Mouse (Mus musculus) cerebellum, adult (tissue): ENCODE results near the gene Lhx8.

Experiments used
- ATAC-seq: cut with Nextera tagmentation; 2 replicates; pipeline ENCODE4 v1.9.2; 2017; ENCODE audit warnings: mild to moderate bottlenecking, moderate library complexity, mixed read lengths; ENCODE audit not compliant: insufficient number of reproducible peaks, low FRiP score, low TSS enrichment

Gene Lhx8

GRCm38 (mm10) chr3:154330181-154331002, at the start of gene Lhx8:
Gene Lhx8, minus strand, starts transcription at chr3:154330659.
- no peak for ATAC-seq

DNA sequence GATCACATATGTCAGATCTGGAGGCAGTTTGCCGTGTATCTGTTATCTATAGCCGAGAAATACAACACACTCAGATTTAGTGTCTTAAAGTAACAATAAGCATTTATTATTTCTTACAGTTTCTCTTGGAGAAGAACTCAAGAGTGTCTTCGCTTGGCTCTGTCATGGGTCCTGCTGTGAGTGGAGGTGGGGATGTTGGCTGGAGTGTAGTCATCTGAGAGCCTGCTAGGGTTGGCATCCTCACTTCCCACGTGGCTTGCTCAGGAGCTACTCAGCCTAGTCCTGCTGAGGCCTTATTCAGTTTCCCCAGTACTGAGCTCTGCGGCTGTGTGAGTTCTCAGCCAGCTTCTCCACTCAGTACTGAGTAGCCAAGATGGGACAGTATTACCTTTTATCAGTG, 43.1 kb upstream of the Lhx8 start:
- ATAC-seq: no peak

GRCm38 (mm10) chr3:154372688-154373087, 42.2 kb upstream of the Lhx8 start:
- ATAC-seq: no peak; the same call in 1 of the 2 replicates

DNA sequence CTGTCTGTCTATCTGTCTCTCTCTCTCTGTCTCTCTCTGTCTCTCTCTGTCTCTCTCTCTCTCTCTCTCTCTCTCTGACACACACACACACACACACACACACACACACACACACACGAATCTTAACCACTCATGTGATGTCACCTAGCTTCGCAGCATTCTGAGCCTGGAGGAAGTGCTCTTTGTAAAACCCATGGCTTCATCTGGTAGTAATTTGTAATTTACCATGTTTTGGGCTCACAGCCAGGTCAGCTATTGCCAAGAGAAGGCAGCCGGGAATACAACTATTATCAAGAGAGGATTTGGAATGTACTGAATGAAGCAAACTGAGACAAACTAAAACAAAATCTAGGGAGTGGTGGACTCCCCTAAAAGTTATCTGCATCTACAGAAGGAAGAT, 36.9 kb upstream of the Lhx8 start:
- ATAC-seq: no peak

DNA sequence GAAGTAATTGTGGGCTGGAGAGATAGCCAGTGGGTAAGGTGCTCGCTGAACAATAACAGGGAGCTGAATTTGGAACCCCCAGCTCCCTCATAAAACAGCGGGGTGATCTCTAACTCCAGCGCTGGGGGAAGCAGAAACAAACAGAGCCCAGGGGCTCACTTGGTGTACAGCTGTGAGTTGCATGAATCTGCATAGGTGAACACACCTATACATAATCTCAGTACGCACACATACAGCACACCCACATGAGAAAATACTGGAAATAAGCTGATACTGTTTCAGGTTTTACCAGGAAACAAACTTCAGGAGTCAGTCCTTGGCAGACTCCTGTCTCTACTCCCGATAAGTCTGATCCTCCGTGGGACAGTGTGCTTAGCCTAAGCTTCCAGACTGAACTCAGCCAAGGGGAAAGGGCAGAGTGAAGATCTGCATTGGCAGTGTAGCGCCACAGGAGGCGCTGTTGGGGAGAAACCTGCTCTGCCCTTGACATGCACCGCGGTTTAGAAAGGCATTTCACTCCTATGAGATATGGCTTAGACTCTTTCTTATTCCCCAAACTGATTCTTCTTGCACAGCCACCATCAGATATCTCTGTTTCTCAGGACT, 34.2 kb upstream of the Lhx8 start:
- no peak for ATAC-seq

DNA sequence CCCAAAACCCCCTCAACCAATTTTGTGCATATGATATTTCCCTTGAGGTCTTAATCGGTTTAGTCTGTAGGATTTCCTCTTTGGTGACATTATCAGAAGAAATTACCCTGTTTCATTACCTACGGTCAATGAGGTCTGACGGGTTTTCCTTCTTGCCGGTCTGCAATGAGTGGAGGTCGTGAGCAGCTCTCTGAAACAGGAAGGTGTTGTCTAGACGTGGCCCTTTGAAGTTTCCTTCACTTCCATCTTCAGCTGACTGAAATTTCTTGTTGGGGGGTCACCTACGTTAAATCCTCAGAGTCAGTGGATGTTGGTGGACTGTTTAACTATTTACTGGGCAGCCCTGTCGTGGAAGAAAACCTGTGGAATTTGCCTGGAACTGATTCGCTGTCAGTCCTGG, 33.0 kb upstream of the Lhx8 start:
- no peak for ATAC-seq

DNA sequence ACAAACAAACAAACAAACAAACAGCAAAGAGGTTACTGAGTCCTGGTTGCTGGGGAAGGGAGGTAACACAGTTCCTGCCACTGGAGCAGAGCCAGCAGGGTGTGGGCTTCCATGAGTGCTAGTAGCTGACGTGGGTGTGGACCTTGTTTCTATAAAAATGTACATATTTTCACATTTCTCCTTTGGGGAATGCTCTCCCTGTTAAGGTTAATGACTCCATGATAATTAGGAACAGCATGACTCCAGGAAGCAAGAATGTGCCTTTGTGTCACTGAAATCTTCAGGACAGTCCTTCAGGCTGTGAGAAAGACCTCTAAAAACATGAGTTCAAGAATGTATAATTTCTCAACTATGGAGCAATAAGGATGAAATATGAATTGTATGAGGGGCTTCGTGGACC, 28.8 kb upstream of the Lhx8 start:
- ATAC-seq: no peak

DNA sequence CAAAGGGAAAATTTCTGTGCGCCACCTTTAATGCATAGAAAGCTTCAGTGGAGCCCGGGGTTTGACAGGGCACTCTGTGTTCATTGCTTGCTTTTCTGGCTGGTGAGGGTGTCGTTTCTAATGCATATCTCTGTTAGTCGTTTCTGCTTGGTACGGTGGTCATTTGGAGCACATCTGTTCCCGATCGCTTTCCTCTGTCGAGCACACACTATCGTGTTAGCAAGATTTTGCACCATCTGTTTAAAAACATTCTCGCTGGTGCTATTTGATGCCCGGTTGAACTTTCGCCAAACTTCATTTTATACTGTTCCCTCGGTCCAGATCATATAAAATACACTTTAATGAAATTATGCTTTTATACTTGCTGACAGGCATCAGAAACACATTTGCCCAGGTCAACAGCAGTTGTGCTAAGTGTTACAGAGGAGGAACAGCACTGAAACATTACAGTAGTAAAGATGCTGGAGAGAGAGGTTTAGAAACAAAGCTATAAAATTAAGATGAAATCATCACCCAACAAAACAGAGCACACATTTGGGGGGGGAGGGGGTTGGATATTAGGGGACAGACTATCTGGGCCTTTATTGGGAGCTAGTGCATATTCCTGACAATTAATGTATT, 9.9 kb upstream of the Lhx8 start:
- ATAC-seq: no peak

DNA sequence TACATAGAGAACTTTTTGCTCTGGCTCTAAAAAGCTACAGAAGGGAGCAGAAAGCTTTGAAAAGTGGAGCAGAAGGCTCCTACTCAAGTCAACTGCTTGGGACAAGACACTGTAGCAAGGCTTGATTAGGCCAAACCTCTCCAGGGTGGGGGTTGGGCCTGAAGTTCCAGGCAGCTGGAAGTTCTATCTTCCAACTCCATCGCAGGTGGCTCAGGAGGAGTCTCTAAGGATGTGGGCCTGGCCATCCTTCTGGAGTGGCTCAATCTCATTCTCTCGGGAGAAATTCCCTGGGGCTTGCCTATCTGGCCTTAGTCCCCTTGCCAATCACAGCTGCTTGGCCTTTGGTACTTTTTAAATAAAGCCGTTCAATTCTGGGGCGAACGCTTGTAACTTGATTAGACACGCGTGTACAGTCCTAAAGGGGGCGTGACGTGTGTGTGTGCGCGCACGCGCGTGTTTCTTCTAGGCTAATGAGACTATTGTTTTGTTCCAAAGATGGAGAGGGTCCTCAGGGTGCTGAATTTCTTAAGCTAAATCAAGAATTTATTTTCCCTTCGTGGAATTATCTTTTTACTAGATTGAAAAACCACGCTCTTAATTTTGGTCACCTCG, 9.3 kb upstream of the Lhx8 start:
- ATAC-seq: no peak

GRCm38 (mm10) chr3:154334806-154335205, 4.3 kb upstream of the Lhx8 start:
- ATAC-seq: no peak

DNA sequence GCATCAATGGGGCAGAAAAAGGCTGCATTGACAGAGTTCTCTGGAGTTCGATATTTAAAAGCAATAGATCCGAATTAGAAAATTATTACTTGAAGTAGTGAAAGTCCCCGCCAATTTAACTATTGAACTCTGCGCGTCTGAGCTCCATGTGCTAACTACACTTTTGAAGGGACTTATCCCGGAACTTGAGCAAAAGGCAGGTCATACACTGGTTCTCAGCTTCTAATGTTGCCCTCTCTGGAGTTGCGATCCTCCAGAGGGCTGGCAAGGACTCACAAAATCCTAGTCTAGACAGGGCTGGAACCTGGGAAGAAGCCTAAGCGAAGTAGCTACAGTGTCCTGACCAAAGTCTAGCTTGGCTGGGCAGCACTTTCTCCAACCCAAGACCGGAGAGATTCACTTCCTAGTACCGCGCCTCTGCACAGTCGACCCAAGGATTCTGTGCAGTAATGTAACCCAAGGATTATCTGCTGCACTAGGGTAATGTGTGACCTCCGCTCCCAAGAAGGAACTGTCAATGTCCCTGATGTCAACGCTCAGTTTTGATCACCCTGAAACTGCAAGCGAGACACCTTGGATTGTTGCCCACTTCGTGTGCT, 3.0 kb upstream of the Lhx8 start:
- no peak for ATAC-seq

DNA sequence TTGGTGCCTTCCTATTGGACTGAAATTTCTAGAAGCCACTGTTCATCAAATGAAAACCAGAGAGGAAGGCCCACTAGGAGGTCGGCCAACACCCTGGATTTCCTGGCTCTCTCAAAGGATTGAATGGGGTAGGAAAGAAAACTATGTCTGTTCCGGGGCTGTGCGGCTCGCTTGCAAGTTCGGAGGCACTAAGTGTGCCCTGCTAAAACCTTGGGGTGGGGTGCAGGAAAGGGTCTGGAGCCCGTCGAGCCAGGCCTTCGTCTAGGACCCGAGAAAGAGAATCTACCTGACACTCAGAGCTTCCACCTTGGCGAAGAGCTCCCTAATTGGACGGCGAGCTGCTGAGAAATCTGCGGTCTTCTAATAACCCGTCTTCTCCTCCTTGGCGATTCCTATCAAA, 2.5 kb upstream of the Lhx8 start:
- no peak for ATAC-seq

DNA sequence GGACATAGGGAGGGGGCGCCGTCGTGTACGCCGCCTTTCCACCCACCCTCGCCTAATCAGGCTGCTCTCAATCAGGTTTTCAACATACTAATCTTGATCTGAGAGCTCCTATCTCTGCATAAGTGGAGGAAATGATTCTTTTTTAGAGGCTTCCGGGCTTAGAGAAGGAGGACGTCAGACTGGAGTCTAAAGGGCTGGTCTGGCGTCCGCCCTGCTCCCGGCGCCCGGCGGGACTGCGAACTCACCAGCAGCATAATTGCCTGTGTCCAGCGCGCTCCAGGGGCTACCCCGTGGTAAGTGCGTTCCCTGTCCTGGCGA, 1.7 kb upstream of the Lhx8 start:
- ATAC-seq: no peak

DNA sequence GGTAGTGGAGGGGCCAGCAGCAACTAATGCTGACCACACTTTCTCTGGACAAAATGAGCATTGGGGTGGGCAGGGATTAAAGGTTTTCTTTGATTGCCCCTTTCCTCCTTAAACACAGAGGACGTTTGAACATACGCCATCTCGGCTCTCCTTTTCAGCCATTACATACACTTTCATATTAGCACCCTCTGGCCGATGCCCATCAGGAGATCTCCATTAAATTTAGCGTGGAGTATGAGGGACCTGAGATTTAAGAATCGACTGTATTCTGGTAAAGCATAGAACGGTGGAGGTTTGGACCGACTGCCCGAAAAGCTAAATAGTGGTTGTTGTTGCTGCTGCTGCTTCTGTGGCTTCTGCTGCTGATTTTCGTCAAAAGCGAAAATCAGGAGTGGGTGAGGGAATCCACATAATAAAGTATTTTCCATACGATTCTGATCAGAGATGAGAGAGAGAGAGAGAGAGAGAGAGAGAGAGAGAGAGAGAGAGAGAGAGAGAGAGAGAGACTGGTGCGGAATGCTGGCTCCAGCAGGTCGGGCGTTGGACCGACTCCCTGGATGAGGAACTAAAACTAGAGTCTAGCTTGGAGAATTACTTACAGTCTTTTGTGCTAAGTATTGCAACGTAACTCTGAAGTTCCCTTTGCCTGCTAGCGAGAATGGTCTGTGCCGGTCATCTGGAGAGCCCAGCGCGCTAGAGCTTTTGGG, 1.2 kb upstream of the Lhx8 start:
- no peak for ATAC-seq

- ATAC-seq: no peak
Observed at GRCm38 (mm10) chr3:154331003-154331340, 513 bp upstream of the Lhx8 start.

- ATAC-seq: no peak
Observed at GRCm38 (mm10) chr3:154329323-154330180, 907 bp downstream of the Lhx8 start.

GRCm38 (mm10) chr3:154328721-154329322, 1.6 kb downstream of the Lhx8 start:
- ATAC-seq: no peak

- ATAC-seq: no peak
Observed at GRCm38 (mm10) chr3:154327883-154328720, 2.4 kb downstream of the Lhx8 start.
